Mouse (Mus musculus) small intestine, adult 2 months (tissue): ENCODE results near the gene Pcnp. TPM values are rescaled to one million over a fixed set of nuclear protein-coding genes. Genes with fewer than 3 reads are reported as not detected.
A peak's percentile ranks its signal among the peaks of the same experiment; 100 is the strongest.

Experiments used
- H3K27ac ChIP-seq: fragments of 200-500 bp; 2 replicates; pipeline ENCODE4 v1.5.1; 2012; ENCODE audit warnings: low read depth, low read length, control low read depth, inconsistent platforms; ENCODE audit not compliant: insufficient read depth
- H3K27me3 ChIP-seq: fragments of 200-500 bp; 2 replicates; pipeline ENCODE4 v1.6.1; 2012; ENCODE audit warnings: mild to moderate bottlenecking, moderate library complexity, low read length, inconsistent platforms; ENCODE audit not compliant: control insufficient read depth, insufficient read depth
- H3K36me3 ChIP-seq: fragments of 200-500 bp; 2 replicates; pipeline ENCODE4 v1.6.1; 2012; ENCODE audit warnings: mild to moderate bottlenecking, low read length, control low read depth, inconsistent platforms; ENCODE audit not compliant: control insufficient read depth, insufficient read depth
- H3K4me1 ChIP-seq: fragments of 200-500 bp; 2 replicates; pipeline ENCODE4 v1.6.1; 2012; ENCODE audit warnings: low read length, inconsistent platforms, mixed read lengths; ENCODE audit not compliant: control insufficient read depth, insufficient read depth, insufficient read length
- H3K4me3 ChIP-seq: fragments of 200-500 bp; 2 replicates; pipeline ENCODE4 v1.5.1; 2012; ENCODE audit warnings: low read depth, mild to moderate bottlenecking, control low read depth, inconsistent platforms, low read length, moderate library complexity
- CTCF ChIP-seq: fragments of 200-500 bp; IDR thresholded peaks from 2 replicates; pipeline ENCODE4 v1.5.1; 2012; ENCODE audit warnings: low read depth, mild to moderate bottlenecking, control low read depth, inconsistent platforms, low read length, moderate library complexity, mixed read lengths; ENCODE audit not compliant: insufficient replicate concordance, insufficient read length; ENCODE audit errors: extremely low read depth
- POLR2A ChIP-seq: fragments of 200-500 bp; IDR thresholded peaks from 2 replicates; pipeline ENCODE4 v1.6.1; 2012; ENCODE audit warnings: low read depth, mild to moderate bottlenecking, control low read depth, inconsistent platforms, low read length, moderate library complexity
- WGBS: fragments of 180-500 bp; shearing (Covaris S2); methylation state at CpG from one replicate; pipeline ENCODE4 v1.1.7; 2018; 5-methylcytosine and 5-hydroxymethylcytosine counted together
- polyA plus RNA-seq: library from polyadenylated mRNA; depleted of rRNA; stranded (reverse); fragments of >200 nt; gene quantifications from 2 replicates; pipeline ENCODE4 v1.2.3, GENCODE M21; 2012

Pcnp gene
- polyA plus RNA-seq, 1 experiment, result 2.9 TPM

GRCm38 (mm10) chr16:56028722-56029551, 602 bp downstream of the Pcnp start:
- no peak for TF ChIP-seq POLR2A
- no peak for TF ChIP-seq CTCF
- under 1% methylated on average over 62 of the region's 62 CpGs for WGBS

GRCm38 (mm10) chr16:56027854-56028629, 1.5 kb downstream of the Pcnp start:
- no peaks in the 10 kb centered on the region for H3K27me3 ChIP-seq
- peaks cover 5% of the 10 kb centered on the region; the same call in 1 of the 2 replicates for H3K4me1 ChIP-seq
- TF ChIP-seq CTCF (no peak), POLR2A (no peak)
- H3K27ac ChIP-seq, result no peak overlapping the region
- H3K36me3 ChIP-seq, result peaks cover 8% of the 10 kb centered on the region; the same call in 1 of the 2 replicates
- peak overlapping the region; percentile 24; the same call in 1 of the 2 replicates for H3K4me3 ChIP-seq
- 12% methylated on average over 12 of the region's 12 CpGs for WGBS

More at GRCm38 (mm10) chr16:56028722-56029551, 602 bp downstream of the Pcnp start:
- Histone ChIP-seq H3K27ac (peak overlapping the region; percentile 63), H3K36me3 (peaks cover 9% of the 10 kb centered on the region), H3K4me1 (peaks cover 5% of the 10 kb centered on the region; the same call in 1 of the 2 replicates), H3K27me3 (no peaks in the 10 kb centered on the region), H3K4me3 (peak overlapping the region; percentile 70)

GRCm38 (mm10) chr16:56019660-56020059, 9.9 kb downstream of the Pcnp start:
- WGBS, result 92% methylated on average over 7 of the region's 7 CpGs
- no peak for TF ChIP-seq POLR2A
- TF ChIP-seq CTCF, result no peak

GRCm38 (mm10) chr16:56014076-56014475, 15.5 kb downstream of the Pcnp start:
- no peak for TF ChIP-seq POLR2A
- no peak for TF ChIP-seq CTCF
- peaks cover 28% of the 10 kb centered on the region for H3K36me3 ChIP-seq
- no peak overlapping the region for H3K4me3 ChIP-seq
- H3K27ac ChIP-seq, result no peak overlapping the region
- H3K4me1 ChIP-seq, result no peaks in the 10 kb centered on the region
- 77% methylated on average over 7 of the region's 7 CpGs for WGBS
- H3K27me3 ChIP-seq, result no peaks in the 10 kb centered on the region

More at GRCm38 (mm10) chr16:56019660-56020059, 9.9 kb downstream of the Pcnp start:
- H3K27ac ChIP-seq, result no peak overlapping the region
- H3K36me3 ChIP-seq, result peaks cover 33% of the 10 kb centered on the region
- no peak overlapping the region for H3K4me3 ChIP-seq
- H3K4me1 ChIP-seq, result no peaks in the 10 kb centered on the region
- H3K27me3 ChIP-seq, result no peaks in the 10 kb centered on the region

GRCm38 (mm10) chr16:56012789-56013743, 16.5 kb downstream of the Pcnp start:
- H3K27ac ChIP-seq, result no peak overlapping the region
- H3K4me1 ChIP-seq, result no peaks in the 10 kb centered on the region
- H3K4me3 ChIP-seq, result no peak overlapping the region
- no peaks in the 10 kb centered on the region for H3K27me3 ChIP-seq
- 91% methylated on average over 10 of the region's 10 CpGs for WGBS
- TF ChIP-seq POLR2A (no peak), CTCF (no peak)
- peaks cover 20% of the 10 kb centered on the region for H3K36me3 ChIP-seq

- TF ChIP-seq CTCF (no peak), POLR2A (no peak)
- H3K4me3 ChIP-seq, result no peak overlapping the region
- peaks cover 32% of the 10 kb centered on the region for H3K36me3 ChIP-seq
- H3K27me3 ChIP-seq, result no peaks in the 10 kb centered on the region
- WGBS, result 93% methylated on average over 1 of the region's 1 CpGs
- no peak overlapping the region for H3K27ac ChIP-seq
- no peaks in the 10 kb centered on the region for H3K4me1 ChIP-seq
Observed at GRCm38 (mm10) chr16:56008862-56009261, 20.7 kb downstream of the Pcnp start.
